Mouse (Mus musculus) thymus, adult 2 months (tissue): ENCODE data around the gene Cfl2. TPM values are rescaled to one million over a fixed set of nuclear protein-coding genes. Genes with fewer than 3 reads are reported as not detected.

Experiments used
- DNase-seq: peaks from one replicate; pipeline ENCODE4 v3.0.0; 2021
- H3K27ac ChIP-seq: fragments of 200-500 bp; 2 replicates; pipeline ENCODE4 v1.5.1; 2012; ENCODE audit warnings: low read length, control low read depth; ENCODE audit not compliant: control insufficient read depth, insufficient read depth
- H3K27me3 ChIP-seq: fragments of 200-500 bp; 2 replicates; pipeline ENCODE4 v1.6.1; 2012; ENCODE audit warnings: mild to moderate bottlenecking, low read length, moderate library complexity, mixed read lengths; ENCODE audit not compliant: control insufficient read depth, insufficient read depth
- H3K36me3 ChIP-seq: fragments of 200-500 bp; 2 replicates; pipeline ENCODE4 v1.6.1; 2012; ENCODE audit warnings: mild to moderate bottlenecking, low read length, moderate library complexity; ENCODE audit not compliant: control insufficient read depth, insufficient read depth
- H3K4me1 ChIP-seq: fragments of 200-500 bp; replicated peaks from 2 replicates; pipeline ENCODE4 v1.6.1; 2012; ENCODE audit warnings: low read length; ENCODE audit not compliant: control insufficient read depth, insufficient read depth
- H3K4me3 ChIP-seq: fragments of 200-500 bp; 2 replicates; pipeline ENCODE4 v1.5.1; 2012; ENCODE audit warnings: mild to moderate bottlenecking, low read length, control low read depth, moderate library complexity; ENCODE audit not compliant: control insufficient read depth, insufficient read depth
- CTCF ChIP-seq: fragments of 200-500 bp; IDR thresholded peaks from 2 replicates; pipeline ENCODE4 v1.5.1; 2012; ENCODE audit warnings: mild to moderate bottlenecking, control low read depth, low read length, moderate library complexity, borderline replicate concordance; ENCODE audit not compliant: control insufficient read depth, poor library complexity, insufficient read depth; ENCODE audit errors: extremely low read depth
- POLR2A ChIP-seq: fragments of 200-500 bp; IDR thresholded peaks from 2 replicates; pipeline ENCODE4 v1.6.1; 2012; ENCODE audit warnings: mild to moderate bottlenecking, low read length, control low read depth, moderate library complexity; ENCODE audit not compliant: control insufficient read depth, poor library complexity, insufficient read depth; ENCODE audit errors: extremely low read depth
- WGBS: fragments of 180-500 bp; shearing (Covaris S2); methylation state at CpG from one replicate; pipeline ENCODE4 v1.1.7; 2018; 5-methylcytosine and 5-hydroxymethylcytosine counted together
- polyA plus RNA-seq: library from polyadenylated mRNA; depleted of rRNA; stranded (reverse); fragments of >200 nt; gene quantifications from 2 replicates; pipeline ENCODE4 v1.2.3, GENCODE M21; 2012

Cfl2 gene
- polyA plus RNA-seq, 1 experiment: 11.5 TPM

GRCm38 (mm10) chr12:54877875-54878274, 15.2 kb upstream of the Cfl2 start:
- TF ChIP-seq POLR2A (no peak), CTCF (no peak)
- no peaks in the 10 kb centered on the region for H3K27me3 ChIP-seq
- H3K4me1 ChIP-seq: peaks cover 10% of the 10 kb centered on the region
- H3K27ac ChIP-seq: no peak overlapping the region
- no peak for DNase-seq
- no peak overlapping the region for H3K4me3 ChIP-seq
- WGBS: 95% methylated on average over 1 of the region's 1 CpGs
- no peaks in the 10 kb centered on the region for H3K36me3 ChIP-seq

GRCm38 (mm10) chr12:54876879-54877278, 14.2 kb upstream of the Cfl2 start:
- no peak for DNase-seq
- Histone ChIP-seq H3K36me3 (no peaks in the 10 kb centered on the region), H3K27me3 (no peaks in the 10 kb centered on the region), H3K27ac (no peak overlapping the region), H3K4me3 (no peak overlapping the region), H3K4me1 (peaks cover 10% of the 10 kb centered on the region)
- WGBS: 91% methylated on average over 5 of the region's 5 CpGs
- TF ChIP-seq POLR2A: no peak
- TF ChIP-seq CTCF: no peak

DNA sequence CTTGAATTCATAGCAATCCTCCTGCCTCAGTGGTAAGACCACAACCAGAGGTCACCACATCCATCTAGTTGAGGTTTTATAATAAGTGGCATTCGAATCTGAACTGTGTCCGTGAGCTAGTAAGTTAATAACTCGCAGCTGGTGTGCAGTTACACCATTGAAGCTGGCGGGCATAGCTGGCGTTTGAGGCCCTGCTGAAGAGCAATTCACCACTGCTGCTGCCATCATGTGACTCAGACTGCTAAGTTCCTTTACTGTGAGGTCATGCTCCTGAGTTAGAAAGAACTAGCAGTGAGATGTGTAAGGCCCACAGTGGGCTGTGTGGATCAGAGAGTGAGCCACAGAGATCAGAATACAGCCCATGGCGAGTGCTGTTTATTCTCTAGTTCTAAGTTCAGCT, 12.0 kb upstream of the Cfl2 start:
- TF ChIP-seq CTCF: no peak
- no peak for TF ChIP-seq POLR2A
- no peaks in the 10 kb centered on the region for H3K27me3 ChIP-seq
- no peaks in the 10 kb centered on the region for H3K36me3 ChIP-seq
- H3K4me1 ChIP-seq: peaks cover 10% of the 10 kb centered on the region
- WGBS: 87% methylated on average over 6 of the region's 6 CpGs
- DNase-seq: no peak
- no peak overlapping the region for H3K27ac ChIP-seq
- no peak overlapping the region for H3K4me3 ChIP-seq

DNA sequence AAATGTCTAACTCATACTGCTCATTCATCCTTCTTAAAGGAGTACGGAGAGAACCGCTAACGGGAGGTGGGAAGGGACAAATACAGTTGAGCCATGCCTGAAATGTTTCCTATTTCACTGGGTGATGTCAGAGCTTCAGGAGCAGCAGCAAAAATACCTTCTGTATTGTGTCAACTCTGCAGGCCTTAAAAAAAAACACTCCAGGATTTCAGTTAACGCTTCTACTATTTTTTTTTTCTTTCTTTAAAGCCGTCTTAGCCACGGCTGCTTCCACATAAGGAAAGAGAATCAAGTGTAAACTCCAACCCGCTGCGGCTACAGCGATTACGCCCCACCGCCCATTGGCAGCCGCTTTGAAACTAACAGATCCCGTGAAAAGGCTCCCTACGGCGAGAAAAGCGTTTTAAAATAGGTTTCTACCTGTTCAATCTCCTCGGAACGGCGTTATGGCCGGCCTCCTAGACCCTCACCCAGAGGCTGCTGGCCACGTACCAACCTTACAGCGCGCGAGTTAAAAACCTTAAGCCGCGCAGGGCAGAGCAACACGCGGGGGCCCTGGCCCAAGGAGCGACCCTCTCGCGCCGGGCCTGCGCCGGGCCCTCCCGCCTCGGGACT, 579 bp downstream of the Cfl2 start:
- Histone ChIP-seq H3K36me3 (no peaks in the 10 kb centered on the region; the same call in 1 of the 2 replicates), H3K27ac (peak overlapping the region; percentile 49), H3K4me1 (no peaks in the 10 kb centered on the region), H3K4me3 (peak overlapping the region; percentile 73), H3K27me3 (no peaks in the 10 kb centered on the region)
- peak; percentile 40 for DNase-seq
- WGBS: under 1% methylated on average over 36 of the region's 36 CpGs
- TF ChIP-seq CTCF (no peak), POLR2A (no peak)

GRCm38 (mm10) chr12:54859531-54859930, 3.1 kb downstream of the Cfl2 start:
- DNase-seq: no peak

DNA sequence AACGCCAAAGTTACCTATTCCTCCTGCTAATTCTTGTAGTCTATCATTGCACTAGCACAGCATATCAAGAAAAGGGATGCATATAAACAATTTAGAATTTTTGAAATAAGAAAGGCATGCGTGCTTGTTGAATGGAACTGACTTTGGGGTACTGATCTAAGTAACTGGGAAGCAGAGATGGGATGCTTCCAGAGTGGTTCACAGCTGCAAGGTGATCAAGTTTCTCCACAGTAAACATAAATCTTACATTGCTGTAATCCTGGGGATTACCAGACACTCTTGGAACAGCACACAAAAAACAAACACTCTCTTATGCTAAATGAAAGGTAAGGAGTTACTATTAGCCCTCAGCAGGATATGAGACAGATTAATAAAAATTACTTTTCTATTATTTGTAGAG, 12.1 kb downstream of the Cfl2 start:
- H3K36me3 ChIP-seq: no peaks in the 10 kb centered on the region
- H3K27me3 ChIP-seq: no peaks in the 10 kb centered on the region
- TF ChIP-seq POLR2A (no peak), CTCF (no peak)
- DNase-seq: no peak
- no peaks in the 10 kb centered on the region for H3K4me1 ChIP-seq
- H3K4me3 ChIP-seq: no peak overlapping the region
- WGBS: 96% methylated on average over 2 of the region's 2 CpGs
- H3K27ac ChIP-seq: no peak overlapping the region

More at GRCm38 (mm10) chr12:54859531-54859930, 3.1 kb downstream of the Cfl2 start:
- Histone ChIP-seq H3K27me3 (no peaks in the 10 kb centered on the region), H3K4me1 (no peaks in the 10 kb centered on the region), H3K36me3 (no peaks in the 10 kb centered on the region; the same call in 1 of the 2 replicates), H3K27ac (no peak overlapping the region), H3K4me3 (no peak overlapping the region)
- no peak for TF ChIP-seq POLR2A
- TF ChIP-seq CTCF: no peak
- 92% methylated on average over 6 of the region's 6 CpGs for WGBS

DNA sequence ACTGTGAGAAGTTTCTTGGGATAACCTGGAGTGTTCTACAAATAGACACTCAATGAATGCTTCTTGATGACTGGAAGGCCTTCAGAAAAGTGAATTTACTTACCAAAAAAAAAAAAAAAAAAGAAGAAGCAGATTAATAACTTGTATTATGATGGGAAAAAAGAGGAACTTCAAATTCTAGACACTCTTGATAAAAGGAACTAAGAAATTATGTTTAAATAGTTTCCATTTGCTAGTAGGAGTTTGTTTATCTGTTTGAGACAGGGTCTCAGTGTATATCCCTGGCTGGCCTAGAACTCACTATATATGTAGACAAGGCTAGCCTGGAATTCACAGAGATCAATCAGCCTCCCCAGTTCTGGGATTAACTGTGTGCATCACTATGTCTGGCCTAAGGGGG, 18.3 kb downstream of the Cfl2 start:
- no peaks in the 10 kb centered on the region for H3K27me3 ChIP-seq
- no peak for DNase-seq
- H3K4me1 ChIP-seq: no peaks in the 10 kb centered on the region
- H3K36me3 ChIP-seq: no peaks in the 10 kb centered on the region
- no peak overlapping the region for H3K4me3 ChIP-seq
- no peak overlapping the region for H3K27ac ChIP-seq
- TF ChIP-seq POLR2A: no peak
- no peak for TF ChIP-seq CTCF

DNA sequence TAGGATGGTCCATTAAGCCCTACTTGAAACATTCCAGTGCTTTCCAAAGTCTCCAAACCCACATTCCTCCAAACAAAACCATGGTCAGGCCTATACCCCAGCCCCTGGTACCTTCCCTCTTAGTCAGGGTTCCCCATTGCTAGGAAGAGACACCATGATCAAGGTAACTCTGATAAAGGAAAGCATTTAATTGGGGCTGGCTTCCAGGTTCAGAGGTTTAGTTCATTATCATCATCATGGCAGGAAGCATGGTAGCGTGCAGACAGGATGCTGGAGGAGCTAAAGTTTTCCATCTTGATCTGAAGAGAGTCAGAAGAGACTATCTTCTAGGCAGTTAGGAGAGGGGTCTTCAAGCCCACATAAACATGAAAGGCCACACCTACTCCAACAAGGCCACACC, 21.1 kb downstream of the Cfl2 start:
- H3K27ac ChIP-seq: no peak overlapping the region
- H3K36me3 ChIP-seq: no peaks in the 10 kb centered on the region
- H3K4me3 ChIP-seq: no peak overlapping the region
- no peak for DNase-seq
- H3K27me3 ChIP-seq: no peaks in the 10 kb centered on the region
- 88% methylated on average over 1 of the region's 1 CpGs for WGBS
- TF ChIP-seq CTCF (no peak), POLR2A (no peak)
- no peaks in the 10 kb centered on the region for H3K4me1 ChIP-seq
